ENCODE assay signal across 8 mouse cellular contexts in genomic region chr1:120342371-120342821, GRCm38 (mm10). TPM values are rescaled to one million over a fixed set of nuclear protein-coding genes. Genes with fewer than 3 reads are reported as not detected.
DNase-seq lines count a peak whose midpoint lies in the region; ATAC-seq and TF ChIP-seq lines count a peak whose summit lies in the region.

No protein-coding gene starts in this region.

- peak overlapping the region; percentile 26 for H3K4me3 ChIP-seq in bone marrow macrophage, adult 2 months (ENCODE audit: insufficient read depth, low read length)
- H3K4me3 ChIP-seq in layer of hippocampus, adult 2 months, result peak overlapping the region; percentile 62

- no peak overlapping the region for H3K27ac ChIP-seq in bone marrow macrophage, adult 2 months (ENCODE audit: insufficient read depth, low read depth, low read length)
- H3K27ac ChIP-seq in layer of hippocampus, adult 2 months, result peak overlapping the region; percentile 93

- no peak for TF ChIP-seq CTCF in bone marrow macrophage, adult 2 months (IDR thresholded peaks at IDR 0.05; ENCODE audit: low read depth, low read length)
- TF ChIP-seq CTCF in layer of hippocampus, adult 2 months (conservative IDR thresholded peaks at IDR 0.05), result peak; percentile 65

- TF ChIP-seq POLR2A in bone marrow macrophage, adult 2 months (IDR thresholded peaks at IDR 0.05; ENCODE audit: borderline replicate concordance, low read depth, low read length), result no peak

- peak; percentile 71 for ATAC-seq in megakaryocyte progenitor cell, adult 5-6 weeks (replicated peaks; ENCODE audit: poor library complexity)

- peaks cover 2% of the 10 kb centered on the region; the same call in 1 of the 2 replicates for H3K4me1 ChIP-seq in bone marrow macrophage, adult 2 months (ENCODE audit: control insufficient read depth, insufficient read depth, low read length)

- DNase-seq in kidney, postnatal 10 days, result peak; percentile 33
- DNase-seq in kidney, postnatal 25 days, result no peak
- DNase-seq in forelimb bud, embryonic 11.5 days (ENCODE audit: low read depth, low spot score), result peak; percentile 45
- DNase-seq in layer of hippocampus, adult 2 months (ENCODE audit: low spot score in 2 of 2), result peak in 1 of 2 experiments; percentile 65
- DNase-seq in thymus, postnatal 0 days (ENCODE audit: low spot score), result peak; percentile 15
- no peak for DNase-seq in gastrocnemius, postnatal 25 days

RNA-seq across cellular contexts. Expression of gene C1ql2, which starts 2.0 kb away (rescaled TPM):
- not detected in 2 replicates for polyA plus RNA-seq in bone marrow macrophage, adult 2 months (2012; ENCODE audit: insufficient read depth, insufficient read length, missing spikeins)
- 10 to 100 TPM; 86.1 to 94.4 TPM for total RNA-seq in layer of hippocampus, adult 2 months (2021)
- total RNA-seq in megakaryocyte progenitor cell, adult 5-6 weeks (2015), result not detected in 2 replicates
- total RNA-seq in megakaryocyte progenitor cell, adult 5-6 weeks (2017), result not detected in 2 replicates
- polyA plus RNA-seq in thymus, postnatal 0 days (2015; fragmentation: Nextera tagmentation; extraction: Ambion mirVana), result 0.10 TPM in 1 of 2 replicates, not detected in the other
- total RNA-seq in gastrocnemius, postnatal 25 days (2021), result not detected

Comparison
In these comparisons a context has a peak if more than half of its experiments do, and no peak if none do; other contexts are left out.
1. DNase-seq: peak in kidney, postnatal 10 days (single experiment), forelimb bud, embryonic 11.5 days (single experiment) and thymus, postnatal 0 days (single experiment); none in kidney, postnatal 25 days (0 of 2) and gastrocnemius, postnatal 25 days (single experiment).
2. RNA of gene C1ql2, which starts 2.0 kb away (total RNA-seq): 86.1 to 94.4 TPM in layer of hippocampus, adult 2 months; not detected in gastrocnemius, postnatal 25 days and not detected in megakaryocyte progenitor cell, adult 5-6 weeks; every median in the first group is over 10 times any median in the second.